Mouse (Mus musculus) spleen, postnatal 10 days (tissue): ENCODE measurements at regions not wholly inside any gene's neighbourhood (a gene's known extent, or its start where the extent isn't known, plus 50 kb on each side); places are given as distances from the start of the nearest gene placed in this dataset.

ENCODE experiments used
- DNase-seq, 2 experiments: peaks; one replicate each; pipeline ENCODE4 v3.0.0; 2021 to 2022; ENCODE audit warnings: low spot score in 2 of 2

- no peak for DNase-seq
Observed at GRCm38 (mm10) chr13:112120346-112120745, 167.9 kb upstream of the Ankrd55 start.

GRCm38 (mm10) chr13:112121110-112121509 is 167.1 kb upstream of the Ankrd55 start:
- DNase-seq: no peak

- no peak for DNase-seq
Observed at GRCm38 (mm10) chr13:112122842-112123373, 165.3 kb upstream of the Ankrd55 start.

- no peak for DNase-seq
Observed at GRCm38 (mm10) chr13:112125769-112126469, 162.3 kb upstream of the Ankrd55 start.

GRCm38 (mm10) chr13:112130220-112130619 is 158.0 kb upstream of the Ankrd55 start:
- DNase-seq: no peak

GRCm38 (mm10) chr13:112130774-112131173 is 157.5 kb upstream of the Ankrd55 start:
- no peak for DNase-seq

GRCm38 (mm10) chr13:112131191-112131590 is 157.1 kb upstream of the Ankrd55 start:
- no peak for DNase-seq

- DNase-seq: no peak
Observed at GRCm38 (mm10) chr13:112133736-112134135, 154.5 kb upstream of the Ankrd55 start.

GRCm38 (mm10) chr13:112134701-112135100 is 153.6 kb upstream of the Ankrd55 start:
- DNase-seq: no peak

- DNase-seq: no peak
Observed at GRCm38 (mm10) chr13:112135777-112136176, 152.5 kb upstream of the Ankrd55 start.

GRCm38 (mm10) chr13:112136850-112137249 is 151.4 kb upstream of the Ankrd55 start:
- DNase-seq: no peak

- DNase-seq: no peak
Observed at GRCm38 (mm10) chr13:112140871-112141270, 147.4 kb upstream of the Ankrd55 start.

- DNase-seq: no peak
Observed at GRCm38 (mm10) chr13:112144393-112145348, 143.6 kb upstream of the Ankrd55 start.

GRCm38 (mm10) chr13:112152614-112153550 is 135.4 kb upstream of the Ankrd55 start:
- DNase-seq: no peak

GRCm38 (mm10) chr13:112153681-112154127 is 134.5 kb upstream of the Ankrd55 start:
- no peak for DNase-seq

- no peak for DNase-seq
Observed at GRCm38 (mm10) chr13:112159430-112160172, 128.7 kb upstream of the Ankrd55 start.

- DNase-seq: no peak
Observed at GRCm38 (mm10) chr13:112160173-112160641, 128.0 kb upstream of the Ankrd55 start.

- DNase-seq: no peak
Observed at GRCm38 (mm10) chr13:112160726-112161125, 127.5 kb upstream of the Ankrd55 start.

GRCm38 (mm10) chr13:112161886-112162285 is 126.4 kb upstream of the Ankrd55 start:
- DNase-seq: no peak

- DNase-seq: no peak
Observed at GRCm38 (mm10) chr13:112165921-112166320, 122.3 kb upstream of the Ankrd55 start.
